8 mouse cellular contexts compared by ENCODE assay signal in genomic region chr2:93779081-93779896, GRCm38 (mm10). TPM values are rescaled to one million over a fixed set of nuclear protein-coding genes. Genes with fewer than 3 reads are reported as not detected.
DNase-seq lines count a peak whose midpoint lies in the region; ATAC-seq and TF ChIP-seq lines count a peak whose summit lies in the region.

No protein-coding gene starts in this region.

- no peaks in the 10 kb centered on the region for H3K9me3 ChIP-seq in kidney, embryonic 16.5 days (ENCODE audit: low read length)
- H3K9me3 ChIP-seq in limb, embryonic 12.5 days: no peaks in the 10 kb centered on the region

- peak; percentile 21 to 41 for DNase-seq in cerebellum, postnatal 25 days
- no peak for DNase-seq in cerebellum, adult 18-20 months
- no peak for DNase-seq in kidney, adult 11 months
- DNase-seq in brain, embryonic 14.5 days (ENCODE audit: low read depth): peak; percentile 48
- DNase-seq in ovary, postnatal 10 days (ENCODE audit: low spot score): no peak
- DNase-seq in right cerebral cortex, adult 18-20 months: no peak

- H3K27ac ChIP-seq in kidney, embryonic 16.5 days (ENCODE audit: low read length): peak overlapping the region; percentile 73
- H3K27ac ChIP-seq in limb, embryonic 12.5 days: 0 out of 2 replicates have a peak overlapping the region, but pooled peaks have one; percentile 12

- peaks cover 45% of the 10 kb centered on the region for H3K4me1 ChIP-seq in kidney, embryonic 16.5 days (ENCODE audit: insufficient read depth, low read length)
- H3K4me1 ChIP-seq in limb, embryonic 12.5 days (replicated peaks): peaks cover 79% of the 10 kb centered on the region

- no peaks in the 10 kb centered on the region for H3K36me3 ChIP-seq in kidney, embryonic 16.5 days (ENCODE audit: insufficient read depth, low read length)
- peaks cover 5% of the 10 kb centered on the region; the same call in 1 of the 2 replicates for H3K36me3 ChIP-seq in limb, embryonic 12.5 days

- TF ChIP-seq CTCF in brain, embryonic 14.5 days (IDR thresholded peaks at IDR 0.05; ENCODE audit: borderline replicate concordance, extremely low read depth, insufficient read depth, insufficient read length): no peak

- H3K9ac ChIP-seq in kidney, embryonic 16.5 days (replicated peaks; ENCODE audit: low read length): no peak overlapping the region
- no peak overlapping the region for H3K9ac ChIP-seq in limb, embryonic 12.5 days (replicated peaks)

- 31% methylated on average over 16 of the region's 16 CpGs for WGBS in kidney, embryonic 16.5 days
- 18% methylated on average over 16 of the region's 16 CpGs for WGBS in limb, embryonic 12.5 days

- no peak for TF ChIP-seq POLR2A in brain, embryonic 14.5 days (IDR thresholded peaks at IDR 0.05; ENCODE audit: borderline replicate concordance, extremely low read depth, insufficient read depth, insufficient read length, poor library complexity, severe bottlenecking)

- H3K4me2 ChIP-seq in kidney, embryonic 16.5 days (replicated peaks; ENCODE audit: low read depth, low read length): no peak overlapping the region
- no peak overlapping the region for H3K4me2 ChIP-seq in limb, embryonic 12.5 days

- 0 out of 2 replicates have a peak, but pooled peaks have one; percentile 40 for ATAC-seq in kidney, embryonic 16.5 days (ENCODE audit: low FRiP score, low TSS enrichment)
- no peak for ATAC-seq in limb, embryonic 12.5 days (ENCODE audit: insufficient number of reproducible peaks, insufficient read depth, low FRiP score, low TSS enrichment, low read depth)

- H3K27me3 ChIP-seq in kidney, embryonic 16.5 days (ENCODE audit: insufficient read depth, low read length): no peaks in the 10 kb centered on the region
- H3K27me3 ChIP-seq in limb, embryonic 12.5 days: peaks cover 66% of the 10 kb centered on the region

- H3K4me3 ChIP-seq in kidney, embryonic 16.5 days (ENCODE audit: low read length): no peak overlapping the region
- H3K4me3 ChIP-seq in limb, embryonic 12.5 days (replicated peaks): no peak overlapping the region

RNA-seq across cellular contexts. Expression of gene Ext2, which starts 43.1 kb away (rescaled TPM):
- 126 and 128 TPM in 2 replicates for polyA plus RNA-seq in kidney, embryonic 16.5 days (2015; fragmentation: Nextera tagmentation; extraction: Ambion mirVana)
- 36.3 and 49.9 TPM in 2 replicates for polyA plus RNA-seq in brain, embryonic 14.5 days (2012; rRNA removed)
- 78.9 and 87.7 TPM in 2 replicates for polyA plus RNA-seq in limb, embryonic 12.5 days (2016; fragmentation: Nextera tagmentation; extraction: Ambion mirVana)

Comparison
In these comparisons a context has a peak if more than half of its experiments do, and no peak if none do; other contexts are left out.
1. DNase-seq: peak in cerebellum, postnatal 25 days (2 of 2) and brain, embryonic 14.5 days (single experiment); none in cerebellum, adult 18-20 months (0 of 2), kidney, adult 11 months (single experiment), ovary, postnatal 10 days (single experiment) and right cerebral cortex, adult 18-20 months (single experiment).